Comparison of ENCODE assay signal across 9 mouse cellular contexts in genomic region chr9:37421239-37421638, GRCm38 (mm10). TPM values are rescaled to one million over a fixed set of nuclear protein-coding genes. Genes with fewer than 3 reads are reported as not detected.
DNase-seq lines count a peak whose midpoint lies in the region; ATAC-seq and TF ChIP-seq lines count a peak whose summit lies in the region.
"Had no signal": no experiment of that assay in that cellular context is flagged by ENCODE, and none has a peak within 500 bp of the region (broad histone marks: within the 10 kb centered on the region; RNA-seq: fewer than 3 reads in every experiment).

No protein-coding gene starts in this region.

- no peak overlapping the region for H3ac ChIP-seq in myocyte (ENCODE audit: control insufficient read depth, insufficient read length)

- no peak for ATAC-seq in heart, embryonic 14.5 days (ENCODE audit: insufficient number of reproducible peaks, insufficient read depth, low FRiP score, low read depth)

- peaks cover 18% of the 10 kb centered on the region for H3K4me1 ChIP-seq in E14TG2a.4 (replicated peaks; ENCODE audit: low read depth, low read length)
- peaks cover 0 to 4% of the 10 kb centered on the region in 2 experiments; a peak in 1 of 4 replicates for H3K4me1 ChIP-seq in heart, embryonic 14.5 days (ENCODE audit: control insufficient read depth in 2 of 2, insufficient read depth in 2 of 2, low read length in 2 of 2)
- H3K4me1 ChIP-seq in liver, adult 2 months (ENCODE audit: control insufficient read depth, insufficient read depth, low read length), result 0 out of 2 replicates have a peak, but pooled peaks cover 2% of the 10 kb centered on the region

- H3K27me3 ChIP-seq in E14TG2a.4 (ENCODE audit: insufficient read depth, low read length), result peaks cover 88% of the 10 kb centered on the region
- no peaks in the 10 kb centered on the region for H3K27me3 ChIP-seq in heart, embryonic 14.5 days (ENCODE audit: control insufficient read depth, insufficient read depth, low read length)
- H3K27me3 ChIP-seq in liver, adult 2 months (ENCODE audit: control insufficient read depth, insufficient read depth, low read length), result no peaks in the 10 kb centered on the region
- peaks cover 8% of the 10 kb centered on the region for H3K27me3 ChIP-seq in myocyte (ENCODE audit: control insufficient read depth, insufficient read depth, insufficient read length)

- DNase-seq in adrenal gland, adult 2 months, result peak; percentile 39
- no peak for DNase-seq in adrenal gland, postnatal 10 days
- DNase-seq in liver, adult 2 months (ENCODE audit: extremely low read depth, low read depth, low spot score), result peak; percentile 79
- no peak for DNase-seq in urinary bladder, adult 18-20 months (ENCODE audit: low spot score in 2 of 2)
- no peak for DNase-seq in right cerebral cortex, postnatal 14 days

- peak overlapping the region; percentile 54 for H3K4me3 ChIP-seq in E14TG2a.4 (replicated peaks; ENCODE audit: low read length)
- peak overlapping the region in 1 of 2 experiments; percentile 30; a peak in 2 of 4 replicates for H3K4me3 ChIP-seq in heart, embryonic 14.5 days (ENCODE audit: control insufficient read depth in 1 of 2, insufficient read depth in 1 of 2, low read depth in 1 of 2, low read length in 2 of 2)
- peak overlapping the region; percentile 0 for H3K4me3 ChIP-seq in liver, adult 2 months (ENCODE audit: insufficient read depth, low read depth, low read length)
- no peak overlapping the region for H3K4me3 ChIP-seq in myocyte

- H3K79me2 ChIP-seq in liver, adult 2 months (ENCODE audit: control insufficient read depth, insufficient read depth, low read length), result no peaks in the 10 kb centered on the region
- H3K79me2 ChIP-seq in myocyte (ENCODE audit: control insufficient read depth, insufficient read depth), result no peaks in the 10 kb centered on the region

- TF ChIP-seq POLR2A in liver, adult 2 months (IDR thresholded peaks at IDR 0.05; ENCODE audit: extremely low read depth, insufficient read depth, low read length), result no peak
- no peak for TF ChIP-seq POLR2A in myocyte (IDR thresholded peaks at IDR 0.05; ENCODE audit: insufficient read length, low read depth)

- 25% methylated on average over 12 of the region's 12 CpGs for WGBS in heart, embryonic 14.5 days
- WGBS in liver, adult 2 months, result 17% methylated on average over 12 of the region's 12 CpGs

- no peak overlapping the region for H3K27ac ChIP-seq in heart, embryonic 14.5 days (replicated peaks in 1 of 2; ENCODE audit: control insufficient read depth in 1 of 2, insufficient read depth in 1 of 2, low read depth in 2 of 2, low read length in 2 of 2)
- peak overlapping the region; percentile 26; the same call in 1 of the 2 replicates for H3K27ac ChIP-seq in liver, adult 2 months (replicated peaks; ENCODE audit: insufficient read depth, low read depth, low read length)

- no peaks in the 10 kb centered on the region for H3K36me3 ChIP-seq in E14TG2a.4 (ENCODE audit: insufficient read depth, low read length)
- H3K36me3 ChIP-seq in heart, embryonic 14.5 days (ENCODE audit: control insufficient read depth, insufficient read depth, low read length), result no peaks in the 10 kb centered on the region
- no peaks in the 10 kb centered on the region for H3K36me3 ChIP-seq in liver, adult 2 months (ENCODE audit: control insufficient read depth, insufficient read depth, low read length)
- H3K36me3 ChIP-seq in myocyte (ENCODE audit: control insufficient read depth, insufficient read depth), result no peaks in the 10 kb centered on the region

- TF ChIP-seq CTCF in E14TG2a.4 (conservative IDR thresholded peaks at IDR 0.05; ENCODE audit: low read length), result no peak
- no peak for TF ChIP-seq CTCF in liver, adult 2 months (IDR thresholded peaks at IDR 0.05; ENCODE audit: low read depth, low read length)

- H3K4me2 ChIP-seq in heart, embryonic 14.5 days (ENCODE audit: low read length), result peak overlapping the region; percentile 64
- peak overlapping the region; percentile 52 for H3K4me2 ChIP-seq in myocyte (ENCODE audit: low read depth)

- no peaks in the 10 kb centered on the region for H3K9me3 ChIP-seq in E14TG2a.4 (ENCODE audit: low read length)
- no peaks in the 10 kb centered on the region for H3K9me3 ChIP-seq in heart, embryonic 14.5 days (ENCODE audit: control insufficient read depth, low read length)

- peak overlapping the region; percentile 56; the same call in 1 of the 2 replicates for H3K9ac ChIP-seq in heart, embryonic 14.5 days (ENCODE audit: low read length)
- no peak overlapping the region for H3K9ac ChIP-seq in liver, adult 2 months (ENCODE audit: low read depth, low read length)

TF ChIP-seq in myocyte, 11 proteins besides CTCF, POLR2A, EP300 and RAD21:
- TF ChIP-seq TCF3 (IDR thresholded peaks at IDR 0.05; ENCODE audit: insufficient read length, low read depth) (no peak), POLR2AphosphoS2 (IDR thresholded peaks at IDR 0.05; ENCODE audit: insufficient read length, low read depth) (no peak), MYOG (IDR thresholded peaks at IDR 0.05; ENCODE audit: control insufficient read depth in 1 of 3, insufficient read depth in 1 of 3, insufficient read length in 2 of 3, low read depth in 2 of 3) (no peak), CEBPB (IDR thresholded peaks at IDR 0.05; ENCODE audit: insufficient read depth, poor library complexity, severe bottlenecking) (no peak), E2F4 (IDR thresholded peaks at IDR 0.05; ENCODE audit: insufficient read depth) (no peak), USF1 (IDR thresholded peaks at IDR 0.05; ENCODE audit: low read depth) (no peak), SRF (IDR thresholded peaks at IDR 0.05; ENCODE audit: control insufficient read depth, insufficient read length, low read depth) (no peak), MAX (IDR thresholded peaks at IDR 0.05; ENCODE audit: low read depth) (no peak), TCF12 (IDR thresholded peaks at IDR 0.05; ENCODE audit: insufficient read depth, poor library complexity, severe bottlenecking) (no peak), REST (IDR thresholded peaks at IDR 0.05; ENCODE audit: insufficient read depth, insufficient read length) (no peak), MYOD1 (IDR thresholded peaks at IDR 0.05; ENCODE audit: control insufficient read depth in 1 of 3, insufficient read length in 2 of 3, low read depth in 2 of 3) (no peak)

RNA-seq across cellular contexts. Expression of gene Robo3, which starts 11.8 kb away (rescaled TPM):
- under 1 TPM; 0.62 to 0.75 TPM for total RNA-seq in adrenal gland, adult 2 months (2021)
- 2.9 and 5.9 TPM in 2 replicates for polyA plus RNA-seq in adrenal gland, adult 2 months (2012; rRNA removed)
- under 1 TPM; 0.45 to 0.72 TPM for total RNA-seq in adrenal gland, postnatal 10 days (2021)
- polyA plus RNA-seq in heart, embryonic 14.5 days (2014; fragmentation: Nextera tagmentation; extraction: Ambion mirVana), result 0.15 and 0.16 TPM in 2 replicates
- 0.07 TPM in 1 of 2 replicates, not detected in the other for total RNA-seq in liver, adult 2 months (2014; rRNA removed)
- 0.41 and 0.67 TPM in 2 replicates for polyA plus RNA-seq in liver, adult 2 months (2012; rRNA removed)
- 0.01 TPM for polyA plus RNA-seq in myocyte (2012; fragmentation: generic; extraction: Trizol)
- total RNA-seq: gastrocnemius, adult 8-10 months had no signal

RNA-seq across cellular contexts. Expression of gene Robo4, which starts 19.5 kb away (rescaled TPM):
- total RNA-seq in adrenal gland, adult 2 months (2021), result 10 to 100 TPM; 17.3 to 27.0 TPM
- polyA plus RNA-seq in adrenal gland, adult 2 months (2012; rRNA removed), result 47.5 and 54.0 TPM in 2 replicates
- 10 to 100 TPM; 24.9 to 28.4 TPM for total RNA-seq in adrenal gland, postnatal 10 days (2021)
- 10.4 and 11.3 TPM in 2 replicates for polyA plus RNA-seq in heart, embryonic 14.5 days (2014; fragmentation: Nextera tagmentation; extraction: Ambion mirVana)
- 3.6 and 6.8 TPM in 2 replicates for total RNA-seq in liver, adult 2 months (2014; rRNA removed)
- 5.0 and 7.4 TPM in 2 replicates for polyA plus RNA-seq in liver, adult 2 months (2012; rRNA removed)
- polyA plus RNA-seq in myocyte (2012; fragmentation: generic; extraction: Trizol), result not detected

RNA-seq across cellular contexts. Expression of gene Hepacam, which starts 54.1 kb away (rescaled TPM):
- total RNA-seq in adrenal gland, adult 2 months (2021), result under 1 TPM in 1 of 2 experiments, not detected in 1; 0.23 TPM
- 0.26 and 0.40 TPM in 2 replicates for polyA plus RNA-seq in adrenal gland, adult 2 months (2012; rRNA removed)
- under 1 TPM; 0.21 to 0.33 TPM for total RNA-seq in adrenal gland, postnatal 10 days (2021)
- polyA plus RNA-seq in heart, embryonic 14.5 days (2014; fragmentation: Nextera tagmentation; extraction: Ambion mirVana), result not detected in 2 replicates
- total RNA-seq in liver, adult 2 months (2014; rRNA removed), result not detected in 2 replicates
- 0.02 TPM in 1 of 2 replicates, not detected in the other for polyA plus RNA-seq in liver, adult 2 months (2012; rRNA removed)
- polyA plus RNA-seq in myocyte (2012; fragmentation: generic; extraction: Trizol), result not detected

Comparison
In these comparisons a context has a peak if more than half of its experiments do, and no peak if none do; other contexts are left out.
1. DNase-seq: peak in adrenal gland, adult 2 months (single experiment) and liver, adult 2 months (single experiment); none in adrenal gland, postnatal 10 days (single experiment), urinary bladder, adult 18-20 months (0 of 2) and right cerebral cortex, postnatal 14 days (single experiment).